In genomic region chr2:69100706-69101105, GRCm38 (mm10) we compare ENCODE assay signal across 10 mouse cellular contexts. TPM values are rescaled to one million over a fixed set of nuclear protein-coding genes. Genes with fewer than 3 reads are reported as not detected.
DNase-seq lines count a peak whose midpoint lies in the region; ATAC-seq and TF ChIP-seq lines count a peak whose summit lies in the region.
"Had no signal": no experiment of that assay in that cellular context is flagged by ENCODE, and none has a peak within 500 bp of the region (broad histone marks: within the 10 kb centered on the region; RNA-seq: fewer than 3 reads in every experiment).

No protein-coding gene starts in this region.

- H3K27ac ChIP-seq in hindbrain, embryonic 13.5 days = no peak overlapping the region

- H3K9me3 ChIP-seq in G1E (replicated peaks) = no peaks in the 10 kb centered on the region
- no peaks in the 10 kb centered on the region for H3K9me3 ChIP-seq in hindbrain, embryonic 13.5 days
- H3K9me3 ChIP-seq: megakaryocyte, embryonic 14.5 days had no signal

- H3K4me3 ChIP-seq in G1E (ENCODE audit: low read depth, low read length) = no peak overlapping the region
- H3K4me3 ChIP-seq in lung, adult 2 months (replicated peaks; ENCODE audit: extremely low read depth, low read depth, low read length) = no peak overlapping the region
- no peak overlapping the region for H3K4me3 ChIP-seq in hindbrain, embryonic 13.5 days
- H3K4me3 ChIP-seq: erythroblast, embryonic 14.5 days; megakaryocyte, embryonic 14.5 days had no signal

- no peak overlapping the region for H3K4me2 ChIP-seq in hindbrain, embryonic 13.5 days

- 10% methylated on average over 3 of the region's 3 CpGs for WGBS in lung, adult 2 months
- 21% methylated on average over 3 of the region's 3 CpGs for WGBS in hindbrain, embryonic 13.5 days

- H3K9ac ChIP-seq in hindbrain, embryonic 13.5 days = no peak overlapping the region

- no peaks in the 10 kb centered on the region for H3K27me3 ChIP-seq in G1E (ENCODE audit: insufficient read depth, low read length)
- H3K27me3 ChIP-seq in hindbrain, embryonic 13.5 days = no peaks in the 10 kb centered on the region
- H3K27me3 ChIP-seq: megakaryocyte, embryonic 14.5 days had no signal

- ATAC-seq in G1E (ENCODE audit: extremely low read depth, insufficient number of reproducible peaks, low FRiP score, poor library complexity, severe bottlenecking) = peak; percentile 57; the same call in 1 of the 2 replicates
- ATAC-seq in hindbrain, embryonic 13.5 days (ENCODE audit: low FRiP score) = no peak

- intact Hi-C loops in left cerebral cortex, postnatal 4 days (cut with DNase I) = loop anchor here (5.0 to 10.0 kb wide), 2 partner anchors 236 to 318 kb away; partner anchors contain the start of gene Cers6
- intact Hi-C loops in heart, postnatal 10 days (cut with DNase I) = loop anchor here (1.0 to 10.0 kb wide), 3 partner anchors 316 to 736 kb away; no protein-coding TSS in a partner anchor

- DNase-seq in left cerebral cortex, postnatal 4 days = peak; percentile 27
- no peak for DNase-seq in left cerebral cortex, adult 11 months (ENCODE audit: low spot score)
- DNase-seq in G1E (ENCODE audit: low spot score) = no peak
- peak; percentile 63 for DNase-seq in brain, embryonic 14.5 days (ENCODE audit: low read depth)
- peak; percentile 45 to 78 for DNase-seq in heart, postnatal 10 days
- DNase-seq in lung, adult 2 months = peak; percentile 18
- peak; percentile 14 to 27 for DNase-seq in thymus, postnatal 36 days

- peaks cover 2% of the 10 kb centered on the region; the same call in 1 of the 2 replicates for H3K4me1 ChIP-seq in G1E (ENCODE audit: insufficient read depth, low read depth, low read length)
- no peaks in the 10 kb centered on the region for H3K4me1 ChIP-seq in lung, adult 2 months (ENCODE audit: control insufficient read depth, insufficient read depth, low read length)
- no peaks in the 10 kb centered on the region for H3K4me1 ChIP-seq in hindbrain, embryonic 13.5 days (replicated peaks)

- TF ChIP-seq CTCF in G1E (IDR thresholded peaks at IDR 0.05; ENCODE audit: low read depth, low read length) = peak; percentile 31; the same call in 1 of the 2 replicates
- peak; percentile 66; the same call in 1 of the 2 replicates for TF ChIP-seq CTCF in brain, embryonic 14.5 days (IDR thresholded peaks at IDR 0.05; ENCODE audit: borderline replicate concordance, extremely low read depth, insufficient read depth, insufficient read length)
- TF ChIP-seq CTCF in lung, adult 2 months (IDR thresholded peaks at IDR 0.05; ENCODE audit: insufficient read depth, low read length) = peak; percentile 80

- peaks cover 61% of the 10 kb centered on the region for H3K36me3 ChIP-seq in G1E (replicated peaks)
- peaks cover 3% of the 10 kb centered on the region; the same call in 1 of the 2 replicates for H3K36me3 ChIP-seq in hindbrain, embryonic 13.5 days

- TF ChIP-seq POLR2A in brain, embryonic 14.5 days (IDR thresholded peaks at IDR 0.05; ENCODE audit: borderline replicate concordance, extremely low read depth, insufficient read depth, insufficient read length, poor library complexity, severe bottlenecking) = no peak
- no peak for TF ChIP-seq POLR2A in lung, adult 2 months (IDR thresholded peaks at IDR 0.05; ENCODE audit: borderline replicate concordance, extremely low read depth, low read depth, low read length)

RNA-seq across cellular contexts. Expression of gene Nostrin, which starts 34.9 kb away (rescaled TPM):
- total RNA-seq in left cerebral cortex, postnatal 4 days (2021) = 1 to 10 TPM; 2.8 to 3.6 TPM
- total RNA-seq in G1E (2014; fragmentation: Nextera tagmentation) (not detected in 2 replicates), G1E (2017) (0.06 and 0.11 TPM in 2 replicates)
- not detected in 2 replicates for polyA plus RNA-seq in G1E (2012)
- polyA plus RNA-seq in brain, embryonic 14.5 days (2012; rRNA removed) = 0.63 TPM in 2 replicates
- 10 to 100 TPM; 12.4 to 13.6 TPM for total RNA-seq in heart, postnatal 10 days (2021)
- polyA plus RNA-seq in lung, adult 2 months (2012; rRNA removed) = 11.0 and 24.1 TPM in 2 replicates
- polyA plus RNA-seq in hindbrain, embryonic 13.5 days (2015; fragmentation: Nextera tagmentation; extraction: Ambion mirVana) = 0.71 and 1.1 TPM in 2 replicates
- polyA plus RNA-seq: erythroblast, embryonic 14.5 days had no signal

Comparison
In these comparisons a context has a peak if more than half of its experiments do, and no peak if none do; other contexts are left out.
1. DNase-seq: peak in left cerebral cortex, postnatal 4 days (single experiment), brain, embryonic 14.5 days (single experiment), heart, postnatal 10 days (2 of 2), lung, adult 2 months (single experiment) and thymus, postnatal 36 days (2 of 2); none in left cerebral cortex, adult 11 months (single experiment) and G1E (single experiment).
2. Peak in every context shown above with its lines, with median percentiles within 50 percentile points of each other: CTCF ChIP-seq.